Mouse (Mus musculus) bone marrow macrophage, adult 2 months (primary cell): ENCODE measurements at regions not wholly inside any gene's neighbourhood (a gene's known extent, or its start where the extent isn't known, plus 50 kb on each side); places are given as distances from the start of the nearest gene placed in this dataset.

Experiments used
- H3K27ac ChIP-seq: 2 replicates; pipeline ENCODE4 v1.5.1; 2012; ENCODE audit warnings: low read depth, low read length; ENCODE audit not compliant: insufficient read depth
- H3K4me1 ChIP-seq: 2 replicates; pipeline ENCODE4 v1.6.1; 2012; ENCODE audit warnings: low read length; ENCODE audit not compliant: control insufficient read depth, insufficient read depth
- H3K4me3 ChIP-seq: 2 replicates; pipeline ENCODE4 v1.5.1; 2012; ENCODE audit warnings: mild to moderate bottlenecking, low read length, moderate library complexity; ENCODE audit not compliant: insufficient read depth
- CTCF ChIP-seq: IDR thresholded peaks from 2 replicates; pipeline ENCODE4 v1.5.1; 2012; ENCODE audit warnings: low read depth, mild to moderate bottlenecking, low read length, moderate library complexity
- POLR2A ChIP-seq: IDR thresholded peaks from 2 replicates; pipeline ENCODE4 v1.6.1; 2012; ENCODE audit warnings: mild to moderate bottlenecking, low read depth, low read length, borderline replicate concordance

DNA sequence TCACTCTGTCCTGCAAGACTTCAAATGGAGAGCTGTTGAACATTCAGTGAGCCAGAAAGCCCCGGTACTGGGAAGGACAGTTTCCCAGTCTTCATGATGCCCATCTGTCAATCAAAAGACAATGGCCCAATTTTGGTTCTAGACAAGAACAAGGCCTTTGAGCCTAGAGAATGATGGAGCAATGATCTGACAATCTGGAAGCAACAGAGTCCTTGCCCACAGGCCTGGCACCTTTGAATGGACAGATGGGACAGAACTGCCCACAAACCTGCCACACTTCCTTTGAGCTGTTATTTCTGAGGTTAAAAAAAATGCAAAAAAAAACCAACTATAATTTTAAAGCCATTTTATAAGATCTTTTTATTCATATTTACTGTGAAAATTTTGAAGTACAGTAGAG lies 157.4 kb downstream of the Mis18a start:
- H3K27ac ChIP-seq, result no peak overlapping the region
- H3K4me3 ChIP-seq, result no peak overlapping the region
- H3K4me1 ChIP-seq, result peaks cover 3% of the 10 kb centered on the region
- TF ChIP-seq CTCF, result no peak
- TF ChIP-seq POLR2A, result no peak

DNA sequence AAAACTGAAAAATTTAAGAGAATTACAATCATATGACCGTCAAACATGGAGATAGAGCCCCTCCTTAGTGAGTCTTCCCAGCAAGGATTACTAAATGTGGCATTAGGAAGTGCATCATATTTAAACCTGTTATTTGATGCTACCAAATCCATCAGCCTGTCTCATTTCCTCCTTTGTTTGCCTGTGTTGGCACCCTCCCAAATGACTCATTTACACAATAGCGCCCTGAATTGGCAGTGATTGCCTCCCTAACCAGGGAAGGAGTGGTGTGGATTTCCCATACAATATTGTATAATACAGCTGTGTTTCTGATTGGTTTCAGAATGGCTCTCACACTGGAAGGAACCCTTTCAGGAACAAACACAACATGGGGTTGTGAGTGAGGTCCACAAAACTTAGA lies 162.0 kb downstream of the Mis18a start:
- TF ChIP-seq POLR2A (no peak), CTCF (no peak)
- H3K4me1 ChIP-seq, result peaks cover 3% of the 10 kb centered on the region
- H3K4me3 ChIP-seq, result no peak overlapping the region
- no peak overlapping the region for H3K27ac ChIP-seq

DNA sequence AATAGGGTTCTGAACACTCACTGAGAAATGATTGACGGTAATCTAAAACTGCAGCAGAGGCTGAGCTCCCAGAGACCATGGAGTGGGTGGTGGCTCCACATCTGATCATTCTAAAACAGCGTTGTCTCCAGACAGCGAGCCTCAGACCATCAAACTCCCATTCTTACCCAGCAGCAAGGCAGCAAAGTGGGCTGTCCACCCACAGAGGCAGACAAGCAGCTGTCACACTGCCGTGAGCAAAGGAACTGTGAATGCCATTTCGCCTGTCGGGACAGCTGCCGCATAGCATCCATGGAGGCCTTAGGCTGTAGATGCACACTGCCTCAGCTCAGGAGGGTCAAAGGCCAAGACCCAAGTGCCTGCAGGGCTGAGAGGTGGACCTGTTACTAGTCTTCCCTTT lies 167.3 kb downstream of the Hunk start:
- no peaks in the 10 kb centered on the region for H3K4me1 ChIP-seq
- no peak overlapping the region for H3K27ac ChIP-seq
- no peak overlapping the region for H3K4me3 ChIP-seq
- no peak for TF ChIP-seq POLR2A
- no peak for TF ChIP-seq CTCF

DNA sequence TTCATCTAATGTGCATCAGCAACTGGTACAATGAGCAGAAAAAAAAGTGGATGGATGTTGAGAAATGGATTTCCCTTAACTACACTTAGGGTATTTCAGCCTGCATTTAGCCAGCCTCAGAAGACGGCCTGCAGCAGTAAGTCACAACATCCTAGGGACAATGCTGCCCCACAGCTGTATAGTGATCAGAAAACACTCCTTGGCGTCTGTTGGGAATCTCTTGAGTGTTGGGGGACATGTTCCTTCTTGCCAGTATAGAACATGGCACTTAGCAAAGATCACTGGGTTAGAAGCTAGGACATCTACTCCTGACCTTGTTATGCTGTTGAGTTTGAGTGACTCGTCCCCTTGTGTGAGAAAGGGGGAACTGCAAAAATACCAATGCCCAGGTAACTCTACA lies 165.2 kb downstream of the Hunk start:
- Histone ChIP-seq H3K4me1 (no peaks in the 10 kb centered on the region), H3K27ac (no peak overlapping the region), H3K4me3 (no peak overlapping the region)
- TF ChIP-seq POLR2A (no peak), CTCF (no peak)

DNA sequence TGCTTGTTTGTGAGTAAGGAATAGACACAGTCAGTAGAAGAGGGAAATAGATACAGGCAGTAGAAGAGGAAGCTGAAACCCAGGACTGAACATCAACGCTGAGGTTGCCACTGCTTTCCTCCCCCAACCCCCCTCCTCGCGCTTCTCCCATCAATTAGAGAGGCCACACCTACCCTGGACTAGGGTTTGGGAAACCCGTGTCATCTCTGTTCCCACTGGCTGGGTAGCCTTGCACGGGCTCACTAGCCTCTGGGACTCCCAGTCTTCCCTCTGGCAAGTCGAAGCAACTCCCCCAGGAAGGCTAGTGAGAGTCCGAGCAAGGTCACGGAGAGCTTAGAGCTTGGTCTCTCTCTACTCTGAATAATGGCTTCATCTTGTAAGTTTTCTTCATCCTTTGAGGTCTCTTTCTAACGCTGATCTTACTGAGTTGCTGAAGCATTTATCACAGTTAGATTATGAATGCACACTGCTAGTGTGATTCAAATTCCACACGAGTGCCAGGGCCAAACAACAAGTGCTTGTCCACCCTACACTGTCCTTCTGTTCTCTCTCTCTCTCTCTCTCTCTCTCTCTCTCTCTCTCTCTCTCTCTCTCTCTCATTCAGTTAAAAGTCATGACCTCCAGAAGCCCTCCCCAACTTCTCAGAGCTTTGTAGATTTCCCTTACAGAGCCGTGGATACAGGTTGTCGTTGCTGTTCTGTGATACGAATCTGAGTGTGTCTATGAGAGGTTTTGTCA lies 164.4 kb downstream of the Hunk start:
- Histone ChIP-seq H3K4me1 (no peaks in the 10 kb centered on the region), H3K4me3 (no peak overlapping the region), H3K27ac (no peak overlapping the region)
- TF ChIP-seq POLR2A (no peak), CTCF (no peak)
